Mouse (Mus musculus) lung, adult 2 months (tissue): ENCODE data around the gene Gtf2f1.

ENCODE experiments used
- CTCF ChIP-seq: fragments of 200-500 bp; IDR thresholded peaks from 2 replicates; pipeline ENCODE4 v1.5.1; 2011; ENCODE audit warnings: mild to moderate bottlenecking, low read length, control low read depth; ENCODE audit not compliant: insufficient read depth
- POLR2A ChIP-seq: fragments of 200-500 bp; IDR thresholded peaks from 2 replicates; pipeline ENCODE4 v1.6.1; 2011; ENCODE audit warnings: low read depth, mild to moderate bottlenecking, control low read depth, low read length, borderline replicate concordance; ENCODE audit errors: extremely low read depth

- TF ChIP-seq CTCF (no peak), POLR2A (no peak)
Observed at GRCm38 (mm10) chr17:57056246-57056645, 45.2 kb upstream of the Gtf2f1 start.
